In genomic region chr9:102737405-102737804, GRCm38 (mm10) we compare ENCODE assay signal across 14 mouse cellular contexts. TPM values are rescaled to one million over a fixed set of nuclear protein-coding genes. Genes with fewer than 3 reads are reported as not detected.
A peak's percentile ranks its signal among the peaks of the same experiment; 100 is the strongest.
DNase-seq lines count a peak whose midpoint lies in the region; TF ChIP-seq lines count a peak whose summit lies in the region.
"Had no signal": no experiment of that assay in that cellular context is flagged by ENCODE, and none has a peak within 500 bp of the region (broad histone marks: within the 10 kb centered on the region; RNA-seq: fewer than 3 reads in every experiment).

No protein-coding gene starts in this region.

- no peak overlapping the region for H3ac ChIP-seq in myocyte (ENCODE audit: control insufficient read depth, insufficient read length)

- H3K79me2 ChIP-seq in myocyte (ENCODE audit: control insufficient read depth, insufficient read depth) = no peaks in the 10 kb centered on the region

- H3K27ac ChIP-seq in gastrocnemius, adult 2 months = no peak overlapping the region
- H3K27ac ChIP-seq: limb, embryonic 13.5 days had no signal

- TF ChIP-seq POLR2A in myocyte (IDR thresholded peaks at IDR 0.05; ENCODE audit: insufficient read length, low read depth) = peak; percentile 18

- TF ChIP-seq CTCF in gastrocnemius, adult 2 months (IDR thresholded peaks at IDR 0.05) = no peak

- no peaks in the 10 kb centered on the region for H3K27me3 ChIP-seq in myocyte (ENCODE audit: control insufficient read depth, insufficient read depth, insufficient read length)
- H3K27me3 ChIP-seq: heart, embryonic 12.5 days; limb, embryonic 13.5 days had no signal

- H3K4me2 ChIP-seq in myocyte (ENCODE audit: low read depth) = no peak overlapping the region
- H3K4me2 ChIP-seq: heart, embryonic 12.5 days; limb, embryonic 13.5 days had no signal

- peak; percentile 49 for DNase-seq in gastrocnemius, adult 2 months
- no peak for DNase-seq in gastrocnemius, postnatal 4 days (ENCODE audit: low spot score in 2 of 2)
- DNase-seq in kidney, postnatal 10 days = peak; percentile 30
- no peak for DNase-seq in kidney, postnatal 36 days
- peak; percentile 67 for DNase-seq in NIH3T3 (ENCODE audit: low read depth)
- no peak for DNase-seq in right cerebral cortex, adult 2 months (ENCODE audit: low spot score in 2 of 2)
- DNase-seq: cerebellum, adult 2 months; gastrocnemius, postnatal 14 days; heart, postnatal 4 days; lung, postnatal 14 days; right cerebral cortex, postnatal 14 days had no signal

- peaks cover 15% of the 10 kb centered on the region for H3K36me3 ChIP-seq in myocyte (ENCODE audit: control insufficient read depth, insufficient read depth)

- no peak overlapping the region for H3K4me3 ChIP-seq in gastrocnemius, adult 2 months
- no peak overlapping the region for H3K4me3 ChIP-seq in myocyte
- H3K4me3 ChIP-seq: heart, embryonic 12.5 days; limb, embryonic 13.5 days had no signal

- intact Hi-C loops in gastrocnemius, adult 2 months (cut with DNase I) = no loop called here

TF ChIP-seq in myocyte, 11 proteins besides CTCF, POLR2A, EP300 and RAD21:
- TF ChIP-seq TCF3 (IDR thresholded peaks at IDR 0.05; ENCODE audit: insufficient read length, low read depth) (peak; percentile 71), REST (IDR thresholded peaks at IDR 0.05; ENCODE audit: insufficient read depth, insufficient read length) (no peak), TCF12 (IDR thresholded peaks at IDR 0.05; ENCODE audit: insufficient read depth, poor library complexity, severe bottlenecking) (no peak), USF1 (IDR thresholded peaks at IDR 0.05; ENCODE audit: low read depth) (no peak), POLR2AphosphoS2 (IDR thresholded peaks at IDR 0.05; ENCODE audit: insufficient read length, low read depth) (no peak), MYOD1 (IDR thresholded peaks at IDR 0.05; ENCODE audit: control insufficient read depth in 1 of 3, insufficient read length in 2 of 3, low read depth in 2 of 3) (peak in 2 of 3 experiments; percentile 23 to 73), SRF (IDR thresholded peaks at IDR 0.05; ENCODE audit: control insufficient read depth, insufficient read length, low read depth) (no peak), MYOG (IDR thresholded peaks at IDR 0.05; ENCODE audit: control insufficient read depth in 1 of 3, insufficient read depth in 1 of 3, insufficient read length in 2 of 3, low read depth in 2 of 3) (peak in 2 of 3 experiments; percentile 18 to 84), CEBPB (IDR thresholded peaks at IDR 0.05; ENCODE audit: insufficient read depth, poor library complexity, severe bottlenecking) (no peak), MAX (IDR thresholded peaks at IDR 0.05; ENCODE audit: low read depth) (no peak), E2F4 (IDR thresholded peaks at IDR 0.05; ENCODE audit: insufficient read depth) (no peak)
TF ChIP-seq in myocyte: peak in this region for 3.

RNA-seq across cellular contexts. Expression of gene Amotl2, which starts 20.9 kb away (rescaled TPM):
- total RNA-seq in gastrocnemius, adult 2 months (2021) = 10 to 100 TPM; 13.7 to 28.5 TPM
- 10 to 100 TPM; 58.1 to 61.2 TPM for total RNA-seq in gastrocnemius, postnatal 4 days (2021)
- polyA plus RNA-seq in myocyte (2012; fragmentation: generic; extraction: Trizol) = 67.2 TPM

Comparison
In these comparisons a context has a peak if more than half of its experiments do, and no peak if none do; other contexts are left out.
1. DNase-seq: peak in gastrocnemius, adult 2 months (single experiment), kidney, postnatal 10 days (single experiment) and NIH3T3 (single experiment); none in gastrocnemius, postnatal 4 days (0 of 2), kidney, postnatal 36 days (0 of 2) and right cerebral cortex, adult 2 months (0 of 2).